8 mouse cellular contexts compared by ENCODE assay signal in genomic region chr6:30681935-30682900, GRCm38 (mm10). TPM values are rescaled to one million over a fixed set of nuclear protein-coding genes. Genes with fewer than 3 reads are reported as not detected.
A peak's percentile ranks its signal among the peaks of the same experiment; 100 is the strongest.
DNase-seq lines count a peak whose midpoint lies in the region; ATAC-seq lines count a peak whose summit lies in the region.

No protein-coding gene starts in this region.

- H3K27ac ChIP-seq in heart, embryonic 11.5 days (ENCODE audit: low read depth, low read length): peak overlapping the region; percentile 62
- H3K27ac ChIP-seq in limb, embryonic 13.5 days: peak overlapping the region; percentile 97

- DNase-seq in embryo, embryonic 10 days (ENCODE audit: low spot score): peak; percentile 49
- no peak for DNase-seq in embryo, embryonic 9.5 days (ENCODE audit: extremely low spot score)
- DNase-seq in brain, adult 2 months (ENCODE audit: low read depth, low spot score): peak; percentile 56
- no peak for DNase-seq in B cell, adult 2 months
- no peak for DNase-seq in spleen, adult 18-20 months
- DNase-seq in adrenal gland, postnatal 25 days: no peak

- no peaks in the 10 kb centered on the region for H3K27me3 ChIP-seq in heart, embryonic 11.5 days (ENCODE audit: control insufficient read depth, insufficient read depth, low read length)
- no peaks in the 10 kb centered on the region for H3K27me3 ChIP-seq in limb, embryonic 13.5 days

- no peak overlapping the region for H3K4me3 ChIP-seq in heart, embryonic 11.5 days (ENCODE audit: low read depth, low read length)
- no peak overlapping the region for H3K4me3 ChIP-seq in limb, embryonic 13.5 days

- H3K36me3 ChIP-seq in heart, embryonic 11.5 days (ENCODE audit: control insufficient read depth, insufficient read depth, low read length): no peaks in the 10 kb centered on the region
- H3K36me3 ChIP-seq in limb, embryonic 13.5 days: peaks cover 3% of the 10 kb centered on the region

- H3K9ac ChIP-seq in heart, embryonic 11.5 days (ENCODE audit: low read depth, low read length): no peak overlapping the region
- H3K9ac ChIP-seq in limb, embryonic 13.5 days: peak overlapping the region; percentile 39; the same call in 1 of the 2 replicates

- no peak overlapping the region for H3K4me2 ChIP-seq in heart, embryonic 11.5 days
- peak overlapping the region; percentile 39 for H3K4me2 ChIP-seq in limb, embryonic 13.5 days (replicated peaks)

- no peaks in the 10 kb centered on the region for H3K9me3 ChIP-seq in heart, embryonic 11.5 days (replicated peaks; ENCODE audit: control insufficient read depth, low read length)
- H3K9me3 ChIP-seq in limb, embryonic 13.5 days: no peaks in the 10 kb centered on the region

- H3K4me1 ChIP-seq in heart, embryonic 11.5 days (ENCODE audit: control insufficient read depth, insufficient read depth, low read length): peaks cover 16% of the 10 kb centered on the region
- peaks cover 53% of the 10 kb centered on the region for H3K4me1 ChIP-seq in limb, embryonic 13.5 days

- 55% methylated on average over 13 of the region's 13 CpGs for WGBS in heart, embryonic 11.5 days (ENCODE audit: insufficient replicate concordance)
- 30% methylated on average over 13 of the region's 13 CpGs for WGBS in limb, embryonic 13.5 days

- ATAC-seq in heart, embryonic 11.5 days (replicated peaks; ENCODE audit: insufficient number of reproducible peaks, low FRiP score, low TSS enrichment): no peak; the same call in 1 of the 2 replicates
- peak; percentile 88 for ATAC-seq in limb, embryonic 13.5 days (ENCODE audit: low FRiP score, low read depth)

RNA-seq across cellular contexts. Expression of gene Cep41, which starts 11.3 kb away (rescaled TPM):
- 10.9 and 11.0 TPM in 2 replicates for polyA plus RNA-seq in heart, embryonic 11.5 days (2014; fragmentation: Nextera tagmentation; extraction: Ambion mirVana)
- 52.3 and 55.4 TPM in 2 replicates for polyA plus RNA-seq in limb, embryonic 13.5 days (2015; fragmentation: Nextera tagmentation; extraction: Ambion mirVana)
- 5.7 and 9.9 TPM in 2 replicates for total RNA-seq in adrenal gland, postnatal 25 days (2021)

RNA-seq across cellular contexts. Expression of gene Mest, which starts 41.1 kb away (rescaled TPM):
- 4,075 and 4,306 TPM in 2 replicates for polyA plus RNA-seq in heart, embryonic 11.5 days (2014; fragmentation: Nextera tagmentation; extraction: Ambion mirVana)
- polyA plus RNA-seq in limb, embryonic 13.5 days (2015; fragmentation: Nextera tagmentation; extraction: Ambion mirVana): 1,770 and 1,957 TPM in 2 replicates
- total RNA-seq in adrenal gland, postnatal 25 days (2021): 54.9 and 56.7 TPM in 2 replicates

RNA-seq across cellular contexts. Expression of gene Cpa1, which starts 43.2 kb away (rescaled TPM):
- polyA plus RNA-seq in heart, embryonic 11.5 days (2014; fragmentation: Nextera tagmentation; extraction: Ambion mirVana): 2.4 and 2.5 TPM in 2 replicates
- 0.88 and 1.0 TPM in 2 replicates for polyA plus RNA-seq in limb, embryonic 13.5 days (2015; fragmentation: Nextera tagmentation; extraction: Ambion mirVana)
- total RNA-seq in adrenal gland, postnatal 25 days (2021): not detected in 2 replicates

Comparison
In these comparisons a context has a peak if more than half of its experiments do, and no peak if none do; other contexts are left out.
1. DNase-seq: peak in embryo, embryonic 10 days (single experiment) and brain, adult 2 months (single experiment); none in embryo, embryonic 9.5 days (single experiment), B cell, adult 2 months (0 of 2), spleen, adult 18-20 months (0 of 2) and adrenal gland, postnatal 25 days (single experiment).